Mouse (Mus musculus) lung, adult 2 months (tissue): ENCODE measurements around the gene Ankle2. TPM values are rescaled to one million over a fixed set of nuclear protein-coding genes. Genes with fewer than 3 reads are reported as not detected.
A peak's percentile ranks its signal among the peaks of the same experiment; 100 is the strongest.

ENCODE experiments used
- DNase-seq: peaks from one replicate; pipeline ENCODE4 v3.0.0; 2022
- H3K4me1 ChIP-seq: fragments of 200-500 bp; 2 replicates; pipeline ENCODE4 v1.6.1; 2011; ENCODE audit warnings: low read length; ENCODE audit not compliant: control insufficient read depth, insufficient read depth
- H3K4me3 ChIP-seq: fragments of 200-500 bp; replicated peaks from 2 replicates; pipeline ENCODE3; 2011; ENCODE audit warnings: low read depth, mild to moderate bottlenecking, control low read depth, low read length; ENCODE audit errors: extremely low read depth
- CTCF ChIP-seq: fragments of 200-500 bp; IDR thresholded peaks from 2 replicates; pipeline ENCODE4 v1.5.1; 2011; ENCODE audit warnings: mild to moderate bottlenecking, low read length, control low read depth; ENCODE audit not compliant: insufficient read depth
- POLR2A ChIP-seq: fragments of 200-500 bp; IDR thresholded peaks from 2 replicates; pipeline ENCODE4 v1.6.1; 2011; ENCODE audit warnings: low read depth, mild to moderate bottlenecking, control low read depth, low read length, borderline replicate concordance; ENCODE audit errors: extremely low read depth
- WGBS: fragments of 180-500 bp; shearing (Covaris S2); methylation state at CpG from one replicate; pipeline ENCODE4 v1.1.7; 2018; 5-methylcytosine and 5-hydroxymethylcytosine counted together
- polyA plus RNA-seq: library from polyadenylated mRNA; depleted of rRNA; stranded (reverse); fragments of >200 nt; gene quantifications from 2 replicates; pipeline ENCODE4 v1.2.3, GENCODE M21; 2012; rRNA removed

Gene Ankle2
- polyA plus RNA-seq: 9.0 and 10.2 TPM in 2 replicates

- TF ChIP-seq CTCF: no peak
- TF ChIP-seq POLR2A: no peak; the same call in 1 of the 2 replicates
- peaks cover 8% of the 10 kb centered on the region for H3K4me1 ChIP-seq
- WGBS: under 1% methylated on average over 81 of the region's 81 CpGs
- peak within 1 kb of the TSS; percentile 88 for H3K4me3 ChIP-seq
- peak; percentile 92 for DNase-seq
These were observed at the start of gene Ankle2 for GRCm38 (mm10) chr5:110230780-110231461. Gene Ankle2 (plus strand): TSS chr5:110231004.

- 54% methylated on average over 5 of the region's 5 CpGs for WGBS
- DNase-seq: no peak
- Histone ChIP-seq H3K4me3 (no peak overlapping the region), H3K4me1 (peaks cover 4% of the 10 kb centered on the region; the same call in 1 of the 2 replicates)
- TF ChIP-seq CTCF (no peak), POLR2A (no peak)
These were observed 49.1 kb upstream of the Ankle2 start for GRCm38 (mm10) chr5:110181716-110182115.

- Histone ChIP-seq H3K4me1 (no peaks in the 10 kb centered on the region), H3K4me3 (no peak overlapping the region)
- DNase-seq: no peak
- WGBS: 85% methylated on average over 10 of the region's 10 CpGs
- TF ChIP-seq CTCF (no peak), POLR2A (no peak)
These were observed 27.5 kb upstream of the Ankle2 start for GRCm38 (mm10) chr5:110203164-110203895.

- Histone ChIP-seq H3K4me1 (no peaks in the 10 kb centered on the region), H3K4me3 (no peak overlapping the region)
- DNase-seq: no peak
- WGBS: 82% methylated on average over 6 of the region's 6 CpGs
- TF ChIP-seq POLR2A (no peak), CTCF (peak; percentile 38; the same call in 1 of the 2 replicates)
These were observed 26.0 kb upstream of the Ankle2 start for GRCm38 (mm10) chr5:110204777-110205176.

GRCm38 (mm10) chr5:110211312-110211711 is 19.5 kb upstream of the Ankle2 start:
- Histone ChIP-seq H3K4me1 (no peaks in the 10 kb centered on the region), H3K4me3 (no peak overlapping the region)
- TF ChIP-seq POLR2A (no peak), CTCF (no peak)
- WGBS: 70% methylated on average over 2 of the region's 2 CpGs
- DNase-seq: no peak

GRCm38 (mm10) chr5:110216780-110217179 is 14.0 kb upstream of the Ankle2 start:
- no peaks in the 10 kb centered on the region for H3K4me1 ChIP-seq
- no peak for DNase-seq
- no peak overlapping the region for H3K4me3 ChIP-seq
- TF ChIP-seq POLR2A (no peak), CTCF (no peak)
- WGBS: 89% methylated on average over 3 of the region's 3 CpGs

GRCm38 (mm10) chr5:110220331-110220730 is 10.5 kb upstream of the Ankle2 start:
- 94% methylated on average over 4 of the region's 4 CpGs for WGBS
- no peak for TF ChIP-seq CTCF
- no peak for TF ChIP-seq POLR2A
- no peak for DNase-seq
- Histone ChIP-seq H3K4me3 (no peak overlapping the region), H3K4me1 (no peaks in the 10 kb centered on the region)

- no peaks in the 10 kb centered on the region for H3K4me1 ChIP-seq
- 91% methylated on average over 6 of the region's 6 CpGs for WGBS
- TF ChIP-seq POLR2A: no peak
- no peak for TF ChIP-seq CTCF
- H3K4me3 ChIP-seq: no peak overlapping the region
- DNase-seq: no peak
These were observed 8.0 kb upstream of the Ankle2 start for GRCm38 (mm10) chr5:110222757-110223156.

GRCm38 (mm10) chr5:110225056-110225455 is 5.7 kb upstream of the Ankle2 start:
- H3K4me1 ChIP-seq: peaks cover 1% of the 10 kb centered on the region; the same call in 1 of the 2 replicates
- DNase-seq: no peak
- no peak overlapping the region for H3K4me3 ChIP-seq
- TF ChIP-seq CTCF: no peak
- TF ChIP-seq POLR2A: no peak
- WGBS: 86% methylated on average over 3 of the region's 3 CpGs
